Mouse (Mus musculus) stomach, postnatal 0 days (tissue): ENCODE results near the gene Ift46. TPM values are rescaled to one million over a fixed set of nuclear protein-coding genes. Genes with fewer than 3 reads are reported as not detected.

Experiments
- ATAC-seq: fragments of 200-750 bp; cut with Nextera tagmentation; 2 replicates; pipeline ENCODE4 v1.8.0; 2017; ENCODE audit not compliant: low FRiP score, low TSS enrichment
- DNase-seq: peaks from one replicate; pipeline ENCODE4 v3.0.0-alpha.2; 2016; ENCODE audit warnings: low spot score
- H3K27ac ChIP-seq: fragments of 300-500 bp; sonication (generic); replicated peaks from 2 replicates; pipeline ENCODE4 v1.5.1; 2014; ENCODE audit warnings: mild to moderate bottlenecking, control low read depth
- H3K27me3 ChIP-seq: fragments of 300-500 bp; sonication (generic); 2 replicates; pipeline ENCODE4 v1.6.1; 2014; ENCODE audit warnings: low read length; ENCODE audit not compliant: control insufficient read depth, insufficient read depth
- H3K36me3 ChIP-seq: fragments of 300-500 bp; sonication (generic); 2 replicates; pipeline ENCODE4 v1.6.1; 2014; ENCODE audit warnings: low read length, mixed read lengths; ENCODE audit not compliant: control insufficient read depth, insufficient read depth
- H3K4me1 ChIP-seq: fragments of 300-500 bp; sonication (generic); replicated peaks from 2 replicates; pipeline ENCODE4 v1.6.1; 2014; ENCODE audit warnings: antibody characterized with exemption; ENCODE audit not compliant: control insufficient read depth, insufficient read depth
- H3K4me2 ChIP-seq: fragments of 300-500 bp; sonication (generic); replicated peaks from 2 replicates; pipeline ENCODE4 v1.6.1; 2014; ENCODE audit warnings: low read depth, mild to moderate bottlenecking, control low read depth, moderate library complexity
- H3K4me3 ChIP-seq: fragments of 300-500 bp; sonication (generic); 2 replicates; pipeline ENCODE4 v1.5.1; 2014; ENCODE audit warnings: low read depth, low read length, control low read depth
- H3K9ac ChIP-seq: fragments of 300-500 bp; sonication (generic); 2 replicates; pipeline ENCODE4 v1.6.1; 2014; ENCODE audit warnings: mild to moderate bottlenecking, low read length, control low read depth, mixed read lengths
- H3K9me3 ChIP-seq: fragments of 300-500 bp; sonication (generic); 2 replicates; pipeline ENCODE4 v1.6.1; 2016; ENCODE audit warnings: low read length; ENCODE audit not compliant: control insufficient read depth
- CTCF ChIP-seq: IDR thresholded peaks from 2 replicates; pipeline ENCODE4 v1.5.1; 2016; ENCODE audit warnings: antibody characterized with exemption, low read depth, mild to moderate bottlenecking, moderate library complexity
- EP300 ChIP-seq: optimal IDR thresholded peaks from 2 replicates; pipeline ENCODE3; 2016; ENCODE audit warnings: antibody characterized with exemption
- WGBS: fragments of 180-500 bp; shearing (Covaris S2); extraction: QIAGEN DNeasy Blood & Tissue Kit; methylation state at CpG from one replicate; pipeline ENCODE4 v1.1.7; 2014; 5-methylcytosine and 5-hydroxymethylcytosine counted together
- polyA plus RNA-seq: library from polyadenylated mRNA; unstranded; fragments of >200 nt; fragmentation: Nextera tagmentation; extraction: Ambion mirVana; gene quantifications from 2 replicates; pipeline ENCODE4 v1.2.1, GENCODE M21; 2015

Gene Ift46
- polyA plus RNA-seq, 1 experiment from 2014 or later: 55.5 TPM

DNA sequence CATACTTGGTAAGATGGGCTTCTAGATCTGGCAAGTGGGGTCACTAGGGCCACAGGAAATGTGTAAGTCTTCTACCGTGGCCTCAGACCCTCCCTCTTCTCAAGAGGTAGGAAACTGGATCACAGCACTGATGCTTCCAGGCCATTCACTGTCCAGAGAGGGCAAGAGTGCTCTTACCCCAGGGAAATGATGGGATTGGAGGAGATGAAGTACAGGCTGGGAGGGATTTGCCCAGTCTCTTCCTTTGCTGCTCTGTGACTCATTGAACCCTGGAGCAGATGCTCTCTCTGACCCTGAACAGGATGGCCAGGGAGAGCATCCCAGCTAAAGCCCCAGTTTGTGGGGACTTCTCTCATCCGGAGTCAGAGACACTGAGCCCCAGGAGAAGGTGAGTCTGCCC is 43.0 kb upstream of the Ift46 start:
- Histone ChIP-seq H3K9me3 (no peaks in the 10 kb centered on the region), H3K4me2 (no peak overlapping the region), H3K27me3 (no peaks in the 10 kb centered on the region), H3K4me3 (no peak overlapping the region), H3K9ac (no peak overlapping the region), H3K36me3 (no peaks in the 10 kb centered on the region), H3K4me1 (peaks cover 7% of the 10 kb centered on the region), H3K27ac (peak overlapping the region; percentile 30; the same call in 1 of the 2 replicates)
- TF ChIP-seq CTCF (no peak), EP300 (no peak)
- 38% methylated on average over 2 of the region's 2 CpGs for WGBS
- ATAC-seq (no peak), DNase-seq (no peak)

DNA sequence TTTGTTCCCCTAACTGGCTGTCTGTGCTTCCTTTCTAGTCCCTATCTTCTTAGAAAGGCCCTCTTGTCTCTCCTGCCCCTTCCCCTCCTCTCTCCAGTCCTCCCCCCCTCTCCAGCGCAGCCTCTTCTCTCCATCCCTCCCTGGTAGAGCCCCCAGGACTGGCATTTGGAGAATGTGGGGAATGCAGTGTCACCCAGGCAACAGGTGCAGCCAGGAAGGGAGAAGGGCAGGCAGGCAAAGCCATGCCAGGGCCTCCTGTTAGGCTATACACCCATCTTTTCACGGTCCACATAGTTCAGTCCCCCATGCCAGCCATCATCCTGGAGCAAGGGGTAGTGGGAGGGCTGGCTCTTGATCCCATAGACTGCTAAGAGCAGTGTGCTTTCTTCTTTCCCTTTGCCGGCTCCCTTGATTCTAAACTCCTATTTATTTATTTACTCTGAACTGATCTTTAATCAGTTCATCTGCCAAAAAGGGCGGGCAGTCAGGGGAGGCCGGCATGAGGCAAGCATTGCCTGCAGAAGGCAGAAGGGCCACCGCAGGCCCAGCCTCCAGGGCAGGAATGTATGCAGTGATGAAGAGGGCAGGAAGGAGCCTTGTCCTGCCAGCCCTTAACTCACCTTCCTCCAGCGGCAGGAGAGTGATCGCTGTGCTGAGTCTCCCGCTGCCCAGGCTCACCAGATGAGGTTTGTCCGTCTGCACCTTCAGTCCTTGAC is 41.1 kb upstream of the Ift46 start:
- 45% methylated on average over 10 of the region's 10 CpGs for WGBS
- no peaks in the 10 kb centered on the region for H3K9me3 ChIP-seq
- ATAC-seq: no peak
- no peaks in the 10 kb centered on the region for H3K36me3 ChIP-seq
- no peak for TF ChIP-seq CTCF
- TF ChIP-seq EP300: no peak
- DNase-seq: no peak
- no peak overlapping the region for H3K9ac ChIP-seq
- H3K27ac ChIP-seq: no peak overlapping the region
- no peak overlapping the region for H3K4me3 ChIP-seq
- no peaks in the 10 kb centered on the region; the same call in 1 of the 2 replicates for H3K4me1 ChIP-seq
- H3K4me2 ChIP-seq: no peak overlapping the region
- no peaks in the 10 kb centered on the region for H3K27me3 ChIP-seq

GRCm38 (mm10) chr9:44727441-44727840 is 40.3 kb upstream of the Ift46 start:
- Histone ChIP-seq H3K4me2 (no peak overlapping the region), H3K9me3 (no peaks in the 10 kb centered on the region), H3K9ac (no peak overlapping the region), H3K27ac (no peak overlapping the region), H3K4me3 (no peak overlapping the region), H3K4me1 (no peaks in the 10 kb centered on the region; the same call in 1 of the 2 replicates), H3K36me3 (no peaks in the 10 kb centered on the region), H3K27me3 (no peaks in the 10 kb centered on the region)
- DNase-seq (no peak), ATAC-seq (no peak)
- 67% methylated on average over 5 of the region's 5 CpGs for WGBS
- no peak for TF ChIP-seq CTCF
- TF ChIP-seq EP300: no peak

DNA sequence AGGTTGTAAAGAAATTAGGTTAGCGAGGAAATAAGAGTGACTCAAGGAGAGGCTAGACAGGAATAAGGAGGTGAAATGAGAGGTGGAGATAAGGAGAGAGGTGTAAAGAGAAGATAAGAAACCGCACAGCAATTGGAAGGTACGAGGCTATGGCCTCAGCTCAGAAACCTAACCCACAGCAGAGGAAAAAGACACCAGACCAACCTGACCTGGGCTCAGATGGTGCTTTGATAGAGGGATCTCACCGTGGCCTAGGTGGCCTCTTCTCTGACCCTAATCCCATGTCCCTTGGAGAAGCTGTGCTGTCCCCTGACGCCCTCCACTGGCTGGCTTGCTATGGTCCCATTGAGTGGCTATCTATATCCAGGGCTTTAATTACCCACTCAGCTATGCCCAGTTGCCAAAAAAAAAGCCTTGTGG is 35.6 kb upstream of the Ift46 start:
- ATAC-seq (no peak), DNase-seq (no peak)
- no peak overlapping the region for H3K4me2 ChIP-seq
- TF ChIP-seq EP300 (no peak), CTCF (0 out of 2 replicates have a peak, but pooled peaks have one; percentile 12)
- no peaks in the 10 kb centered on the region for H3K9me3 ChIP-seq
- 66% methylated on average over 5 of the region's 5 CpGs for WGBS
- H3K9ac ChIP-seq: no peak overlapping the region
- H3K27me3 ChIP-seq: no peaks in the 10 kb centered on the region
- H3K27ac ChIP-seq: no peak overlapping the region
- H3K4me3 ChIP-seq: no peak overlapping the region
- H3K4me1 ChIP-seq: peaks cover 4% of the 10 kb centered on the region
- no peaks in the 10 kb centered on the region for H3K36me3 ChIP-seq

DNA sequence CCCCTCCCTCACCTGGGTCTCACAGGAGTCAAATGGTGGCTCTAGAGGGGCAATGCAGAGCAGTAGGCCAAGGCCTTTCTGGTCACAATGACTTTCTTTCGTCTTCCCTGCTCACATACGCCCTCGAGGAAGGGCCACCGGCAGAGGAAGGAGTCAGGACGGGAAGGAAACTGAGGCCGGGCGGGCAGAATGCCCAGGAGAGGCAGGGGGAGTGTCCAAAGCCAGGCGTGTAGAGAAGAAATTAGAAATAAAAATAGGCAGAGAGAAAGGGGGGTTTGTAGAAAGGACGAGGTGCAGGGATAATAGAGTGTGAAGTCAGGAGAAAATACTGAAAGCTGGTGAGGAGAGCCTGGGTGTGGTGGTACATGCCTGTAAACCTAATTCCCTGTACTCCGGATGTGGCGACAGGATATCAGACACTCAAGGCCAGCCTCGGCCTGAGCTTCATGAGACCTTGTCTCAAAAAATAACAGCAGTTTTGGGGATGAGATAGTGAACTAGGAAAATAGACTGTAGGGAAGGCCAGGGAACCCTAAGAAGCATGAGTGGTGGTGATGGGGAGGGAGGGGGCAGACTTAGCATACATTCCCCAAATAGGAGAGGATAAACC is 34.7 kb upstream of the Ift46 start:
- TF ChIP-seq CTCF (no peak), EP300 (no peak)
- WGBS: 71% methylated on average over 12 of the region's 12 CpGs
- peak overlapping the region; percentile 65; the same call in 1 of the 2 replicates for H3K9ac ChIP-seq
- no peaks in the 10 kb centered on the region for H3K9me3 ChIP-seq
- H3K4me3 ChIP-seq: peak overlapping the region; percentile 63
- no peak for ATAC-seq
- peak overlapping the region; percentile 77 for H3K4me2 ChIP-seq
- H3K36me3 ChIP-seq: no peaks in the 10 kb centered on the region
- H3K27me3 ChIP-seq: no peaks in the 10 kb centered on the region
- peak overlapping the region; percentile 79 for H3K27ac ChIP-seq
- peaks cover 4% of the 10 kb centered on the region for H3K4me1 ChIP-seq
- no peak for DNase-seq
